Mouse (Mus musculus): Measurements from ENCODE around the gene Smtn. TPM values are rescaled to one million over a fixed set of nuclear protein-coding genes. Genes with fewer than 3 reads are reported as not detected.

The Smtn gene
- polyA plus RNA-seq, 1 experiment = 46.4 TPM

GRCm38 (mm10) chr11:3529476-3530252, 10.7 kb downstream of the Smtn start:
- TF ChIP-seq POLR2A (IDR thresholded peaks at IDR 0.05; ENCODE audit: low read depth, low read length) = no peak
- TF ChIP-seq CTCF (IDR thresholded peaks at IDR 0.05; ENCODE audit: extremely low read depth, insufficient read length, insufficient replicate concordance, low read depth, low read length) = no peak
- peak overlapping the region; percentile 36 for H3K27ac ChIP-seq (ENCODE audit: insufficient read depth, low read depth, low read length)
- H3K27me3 ChIP-seq (ENCODE audit: control insufficient read depth, insufficient read depth, low read length) = no peaks in the 10 kb centered on the region
- WGBS = 75% methylated on average over 20 of the region's 20 CpGs
- peak overlapping the region; percentile 37 for H3K4me3 ChIP-seq (ENCODE audit: low read depth, low read length)
- H3K36me3 ChIP-seq (ENCODE audit: control insufficient read depth, insufficient read depth, low read length) = peaks cover 69% of the 10 kb centered on the region
- no peaks in the 10 kb centered on the region for H3K4me1 ChIP-seq (ENCODE audit: control insufficient read depth, insufficient read depth, insufficient read length, low read length)

GRCm38 (mm10) chr11:3528208-3528607, 12.2 kb downstream of the Smtn start:
- no peak for TF ChIP-seq POLR2A (IDR thresholded peaks at IDR 0.05; ENCODE audit: low read depth, low read length)
- TF ChIP-seq CTCF (IDR thresholded peaks at IDR 0.05; ENCODE audit: extremely low read depth, insufficient read length, insufficient replicate concordance, low read depth, low read length) = no peak
- peak overlapping the region; percentile 14 for H3K4me3 ChIP-seq (ENCODE audit: low read depth, low read length)
- no peaks in the 10 kb centered on the region for H3K4me1 ChIP-seq (ENCODE audit: control insufficient read depth, insufficient read depth, insufficient read length, low read length)
- no peaks in the 10 kb centered on the region for H3K27me3 ChIP-seq (ENCODE audit: control insufficient read depth, insufficient read depth, low read length)
- H3K36me3 ChIP-seq (ENCODE audit: control insufficient read depth, insufficient read depth, low read length) = peaks cover 75% of the 10 kb centered on the region
- H3K27ac ChIP-seq (ENCODE audit: insufficient read depth, low read depth, low read length) = 0 out of 2 replicates have a peak overlapping the region, but pooled peaks have one; percentile 1
- 95% methylated on average over 6 of the region's 6 CpGs for whole genome bisulfite sequencing

- Histone ChIP-seq H3K27ac (ENCODE audit: insufficient read depth, low read depth, low read length) (no peak overlapping the region), H3K4me3 (ENCODE audit: low read depth, low read length) (peak overlapping the region; percentile 28), H3K4me1 (ENCODE audit: control insufficient read depth, insufficient read depth, insufficient read length, low read length) (no peaks in the 10 kb centered on the region), H3K36me3 (ENCODE audit: control insufficient read depth, insufficient read depth, low read length) (peaks cover 78% of the 10 kb centered on the region), H3K27me3 (ENCODE audit: control insufficient read depth, insufficient read depth, low read length) (no peaks in the 10 kb centered on the region)
- WGBS = 92% methylated on average over 8 of the region's 8 CpGs
- no peak for TF ChIP-seq CTCF (IDR thresholded peaks at IDR 0.05; ENCODE audit: extremely low read depth, insufficient read length, insufficient replicate concordance, low read depth, low read length)
- TF ChIP-seq POLR2A (IDR thresholded peaks at IDR 0.05; ENCODE audit: low read depth, low read length) = no peak
Observed at GRCm38 (mm10) chr11:3527766-3528165, 12.6 kb downstream of the Smtn start.

GRCm38 (mm10) chr11:3526979-3527738, 13.3 kb downstream of the Smtn start:
- peak overlapping the region; percentile 28 for H3K4me3 ChIP-seq (ENCODE audit: low read depth, low read length)
- peaks cover 78% of the 10 kb centered on the region for H3K36me3 ChIP-seq (ENCODE audit: control insufficient read depth, insufficient read depth, low read length)
- WGBS = 93% methylated on average over 24 of the region's 24 CpGs
- TF ChIP-seq CTCF (IDR thresholded peaks at IDR 0.05; ENCODE audit: extremely low read depth, insufficient read length, insufficient replicate concordance, low read depth, low read length) = no peak
- TF ChIP-seq POLR2A (IDR thresholded peaks at IDR 0.05; ENCODE audit: low read depth, low read length) = no peak
- H3K27me3 ChIP-seq (ENCODE audit: control insufficient read depth, insufficient read depth, low read length) = no peaks in the 10 kb centered on the region
- H3K4me1 ChIP-seq (ENCODE audit: control insufficient read depth, insufficient read depth, insufficient read length, low read length) = no peaks in the 10 kb centered on the region
- no peak overlapping the region for H3K27ac ChIP-seq (ENCODE audit: insufficient read depth, low read depth, low read length)

DNA sequence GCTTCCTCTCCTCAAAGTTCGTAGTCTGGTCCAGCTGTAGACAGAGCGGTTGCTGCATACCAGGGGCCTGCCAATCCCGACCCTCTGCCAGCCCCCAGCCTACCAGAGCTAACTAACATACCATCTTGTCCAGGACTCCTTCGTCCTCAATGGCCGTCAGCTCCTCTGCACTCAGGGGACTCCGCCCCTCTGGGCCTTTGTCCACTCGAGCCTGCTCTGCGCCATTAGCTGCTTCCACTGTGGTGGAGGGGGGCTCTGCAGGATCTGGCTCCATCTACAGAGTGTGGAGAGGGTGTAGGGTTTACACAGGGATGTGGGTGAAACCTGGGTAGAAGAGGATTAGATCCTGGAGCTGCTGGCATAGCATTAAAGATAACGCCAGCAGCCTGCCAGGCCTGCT, 14.2 kb downstream of the Smtn start:
- Histone ChIP-seq H3K27ac (ENCODE audit: insufficient read depth, low read depth, low read length) (no peak overlapping the region), H3K36me3 (ENCODE audit: control insufficient read depth, insufficient read depth, low read length) (peaks cover 77% of the 10 kb centered on the region), H3K4me3 (ENCODE audit: low read depth, low read length) (peak overlapping the region; percentile 8; the same call in 1 of the 2 replicates), H3K27me3 (ENCODE audit: control insufficient read depth, insufficient read depth, low read length) (no peaks in the 10 kb centered on the region), H3K4me1 (ENCODE audit: control insufficient read depth, insufficient read depth, insufficient read length, low read length) (no peaks in the 10 kb centered on the region)
- 84% methylated on average over 9 of the region's 9 CpGs for WGBS
- no peak for TF ChIP-seq POLR2A (IDR thresholded peaks at IDR 0.05; ENCODE audit: low read depth, low read length)
- no peak for TF ChIP-seq CTCF (IDR thresholded peaks at IDR 0.05; ENCODE audit: extremely low read depth, insufficient read length, insufficient replicate concordance, low read depth, low read length)

- 87% methylated on average over 4 of the region's 4 CpGs for WGBS
- peaks cover 71% of the 10 kb centered on the region for H3K36me3 ChIP-seq (ENCODE audit: control insufficient read depth, insufficient read depth, low read length)
- H3K4me3 ChIP-seq (ENCODE audit: low read depth, low read length) = no peak overlapping the region
- no peak for TF ChIP-seq POLR2A (IDR thresholded peaks at IDR 0.05; ENCODE audit: low read depth, low read length)
- H3K4me1 ChIP-seq (ENCODE audit: control insufficient read depth, insufficient read depth, insufficient read length, low read length) = no peaks in the 10 kb centered on the region
- no peak overlapping the region for H3K27ac ChIP-seq (ENCODE audit: insufficient read depth, low read depth, low read length)
- H3K27me3 ChIP-seq (ENCODE audit: control insufficient read depth, insufficient read depth, low read length) = no peaks in the 10 kb centered on the region
Observed at GRCm38 (mm10) chr11:3525560-3525959, 14.9 kb downstream of the Smtn start.
